Comparison of ENCODE assay signal across 8 mouse cellular contexts in the genomic region with DNA sequence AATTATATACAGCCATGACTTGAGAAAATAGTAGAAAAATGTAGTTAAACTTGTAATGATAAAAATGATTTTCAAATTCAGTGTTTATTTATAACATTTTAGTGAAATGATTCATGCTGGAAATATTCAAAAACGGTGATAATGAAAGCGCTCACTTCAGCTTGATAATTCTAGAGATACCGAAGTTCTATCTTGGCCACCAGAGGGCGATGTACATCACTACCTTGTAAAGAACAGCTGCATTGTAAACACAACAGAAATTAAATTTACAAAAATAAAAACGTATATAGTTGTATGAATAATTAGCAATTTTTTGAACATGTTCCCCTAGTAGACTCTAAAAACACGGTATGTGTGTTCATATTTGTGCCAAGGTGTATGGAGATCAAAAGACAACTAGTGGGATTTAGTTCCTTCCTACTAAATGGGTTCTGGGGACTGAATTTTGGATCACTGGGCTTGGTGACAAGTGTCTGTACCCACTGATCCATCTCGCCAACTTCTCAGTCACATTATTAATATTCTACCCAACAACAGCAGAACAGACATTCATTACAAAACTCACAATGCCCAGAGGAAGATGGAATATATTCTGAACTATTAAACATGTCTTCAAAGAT.
DNase-seq lines count a peak whose midpoint lies in the region; ATAC-seq lines count a peak whose summit lies in the region.

No protein-coding gene starts in this region.

- H3K9ac ChIP-seq in neural tube, embryonic 13.5 days: no peak overlapping the region
- H3K9ac ChIP-seq in neural tube, embryonic 14.5 days (replicated peaks; ENCODE audit: low read depth, low read length): no peak overlapping the region

- peak; percentile 63; the same call in 1 of the 2 replicates for ATAC-seq in neural tube, embryonic 13.5 days (ENCODE audit: low read depth)
- ATAC-seq in common myeloid progenitor, adult 5-6 weeks (replicated peaks; ENCODE audit: low read depth, poor library complexity, severe bottlenecking): peak; percentile 79
- ATAC-seq in neural tube, embryonic 14.5 days (ENCODE audit: low read depth): peak; percentile 69; the same call in 1 of the 2 replicates
- no peak for ATAC-seq in inflammation-experienced regulatory T-cells, adult 6 months

- intact Hi-C loops in heart, postnatal 36 days (cut with DNase I): loop anchor here (1.0 to 10.0 kb wide), 4 partner anchors 152 to 629 kb away; no protein-coding TSS in a partner anchor

- no peak overlapping the region for H3K4me3 ChIP-seq in neural tube, embryonic 13.5 days
- H3K4me3 ChIP-seq in neural tube, embryonic 14.5 days (ENCODE audit: low read depth, low read length): no peak overlapping the region

- H3K27ac ChIP-seq in neural tube, embryonic 13.5 days (replicated peaks): no peak overlapping the region
- H3K27ac ChIP-seq in neural tube, embryonic 14.5 days (ENCODE audit: low read depth, low read length): no peak overlapping the region

- 26% methylated on average over 7 of the region's 7 CpGs for WGBS in neural tube, embryonic 13.5 days
- 26% methylated on average over 7 of the region's 7 CpGs for WGBS in neural tube, embryonic 14.5 days

- no peaks in the 10 kb centered on the region for H3K27me3 ChIP-seq in neural tube, embryonic 13.5 days
- H3K27me3 ChIP-seq in neural tube, embryonic 14.5 days (ENCODE audit: control insufficient read depth, insufficient read depth, low read length): no peaks in the 10 kb centered on the region

- no peaks in the 10 kb centered on the region for H3K36me3 ChIP-seq in neural tube, embryonic 13.5 days
- no peaks in the 10 kb centered on the region for H3K36me3 ChIP-seq in neural tube, embryonic 14.5 days (ENCODE audit: control insufficient read depth, insufficient read depth, low read length)

- H3K4me1 ChIP-seq in neural tube, embryonic 13.5 days (replicated peaks): no peaks in the 10 kb centered on the region
- no peaks in the 10 kb centered on the region for H3K4me1 ChIP-seq in neural tube, embryonic 14.5 days (ENCODE audit: control insufficient read depth, insufficient read depth, low read length)

- H3K9me3 ChIP-seq in neural tube, embryonic 13.5 days: no peaks in the 10 kb centered on the region
- H3K9me3 ChIP-seq in neural tube, embryonic 14.5 days (ENCODE audit: control insufficient read depth, low read length): no peaks in the 10 kb centered on the region

- H3K4me2 ChIP-seq in neural tube, embryonic 13.5 days: no peak overlapping the region
- no peak overlapping the region for H3K4me2 ChIP-seq in neural tube, embryonic 14.5 days (ENCODE audit: low read depth, low read length)

- DNase-seq in neural tube, embryonic 10.5 days (ENCODE audit: extremely low spot score, low spot score): no peak
- DNase-seq in adipocyte (ENCODE audit: low spot score): peak; percentile 78
- DNase-seq in heart, postnatal 36 days: peak; percentile 27 to 34
- peak; percentile 49 for DNase-seq in left cerebral cortex, adult 11 months (ENCODE audit: low spot score)
